Mouse (Mus musculus): ENCODE data around the gene Prrg2.

DNA sequence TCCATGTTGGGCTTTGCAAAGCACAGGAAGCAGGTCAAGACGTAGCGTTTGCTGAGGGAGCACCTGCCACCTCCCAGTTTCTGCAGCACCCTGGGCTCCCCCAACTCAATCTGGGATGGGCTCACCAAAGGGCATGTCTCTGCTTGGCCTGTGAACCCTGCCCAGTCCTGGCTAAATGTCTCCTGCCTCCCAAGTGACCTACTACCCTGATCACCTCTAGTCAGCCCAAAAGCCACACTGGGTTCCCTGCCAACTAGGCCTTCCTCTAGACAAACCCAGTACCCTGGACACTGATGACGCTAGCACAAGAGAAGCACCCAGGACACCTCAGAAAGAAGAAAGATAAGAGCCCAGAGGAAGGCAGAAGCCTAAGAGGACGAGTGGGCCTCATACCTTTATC lies 49.7 kb downstream of the Prrg2 start:
- TF ChIP-seq CTCF (IDR thresholded peaks at IDR 0.05; ENCODE audit: low read depth, low read length) (no peak), POLR2A (IDR thresholded peaks at IDR 0.05; ENCODE audit: borderline replicate concordance, low read depth, low read length) (no peak)

Data from bone marrow macrophage, adult 2 months (primary cell).